21 mouse cellular contexts compared by ENCODE assay signal in genomic region chr15:77078786-77079185, GRCm38 (mm10). TPM values are rescaled to one million over a fixed set of nuclear protein-coding genes. Genes with fewer than 3 reads are reported as not detected.
DNase-seq lines count a peak whose midpoint lies in the region; ATAC-seq and TF ChIP-seq lines count a peak whose summit lies in the region.
"Had no signal": no experiment of that assay in that cellular context is flagged by ENCODE, and none has a peak within 500 bp of the region (broad histone marks: within the 10 kb centered on the region; RNA-seq: fewer than 3 reads in every experiment).

No protein-coding gene starts in this region.

- no peak overlapping the region for H3K4me3 ChIP-seq in hindbrain, embryonic 15.5 days
- H3K4me3 ChIP-seq in hindbrain, embryonic 12.5 days: no peak overlapping the region
- no peak overlapping the region for H3K4me3 ChIP-seq in liver, postnatal 0 days (ENCODE audit: low read depth, low read length)
- no peak overlapping the region for H3K4me3 ChIP-seq in liver, embryonic 11.5 days (ENCODE audit: low read depth, low read length)
- H3K4me3 ChIP-seq: embryonic facial prominence, embryonic 15.5 days; erythroblast, embryonic 14.5 days; forebrain, embryonic 10.5 days; heart, adult 2 months; heart, embryonic 15.5 days had no signal

- no peak for TF ChIP-seq CTCF in liver, postnatal 0 days (IDR thresholded peaks at IDR 0.05; ENCODE audit: low read depth)

- H3K27me3 ChIP-seq in hindbrain, embryonic 15.5 days: no peaks in the 10 kb centered on the region
- no peaks in the 10 kb centered on the region for H3K27me3 ChIP-seq in hindbrain, embryonic 12.5 days
- no peaks in the 10 kb centered on the region for H3K27me3 ChIP-seq in liver, postnatal 0 days (ENCODE audit: insufficient read depth, low read length)
- H3K27me3 ChIP-seq in liver, embryonic 11.5 days (replicated peaks; ENCODE audit: control insufficient read depth, insufficient read depth, low read length): no peaks in the 10 kb centered on the region
- H3K27me3 ChIP-seq: embryonic facial prominence, embryonic 15.5 days; heart, embryonic 15.5 days had no signal

- H3K27ac ChIP-seq in hindbrain, embryonic 15.5 days (replicated peaks): peak overlapping the region; percentile 50; the same call in 1 of the 2 replicates
- H3K27ac ChIP-seq in hindbrain, embryonic 12.5 days: no peak overlapping the region
- peak overlapping the region; percentile 8 for H3K27ac ChIP-seq in liver, postnatal 0 days (ENCODE audit: low read depth)
- no peak overlapping the region for H3K27ac ChIP-seq in liver, embryonic 11.5 days (ENCODE audit: low read depth, low read length)
- H3K27ac ChIP-seq: heart, embryonic 15.5 days had no signal

- no peak for ATAC-seq in hindbrain, embryonic 15.5 days (ENCODE audit: low FRiP score, low read depth)
- no peak for ATAC-seq in hindbrain, embryonic 12.5 days (ENCODE audit: low FRiP score)
- ATAC-seq in liver, postnatal 0 days: no peak
- no peak for ATAC-seq in liver, embryonic 11.5 days (replicated peaks; ENCODE audit: low FRiP score)
- ATAC-seq: forebrain, embryonic 14.5 days; hindbrain, embryonic 16.5 days had no signal

- no peaks in the 10 kb centered on the region for H3K9me3 ChIP-seq in hindbrain, embryonic 15.5 days
- no peaks in the 10 kb centered on the region for H3K9me3 ChIP-seq in hindbrain, embryonic 12.5 days (replicated peaks)
- H3K9me3 ChIP-seq in liver, postnatal 0 days (ENCODE audit: low read length): no peaks in the 10 kb centered on the region
- no peaks in the 10 kb centered on the region for H3K9me3 ChIP-seq in liver, embryonic 11.5 days (ENCODE audit: control insufficient read depth, low read length)
- H3K9me3 ChIP-seq: embryonic facial prominence, embryonic 15.5 days; forebrain, embryonic 10.5 days; heart, embryonic 15.5 days had no signal

- peaks cover 12% of the 10 kb centered on the region for H3K4me1 ChIP-seq in hindbrain, embryonic 15.5 days (replicated peaks)
- no peaks in the 10 kb centered on the region for H3K4me1 ChIP-seq in hindbrain, embryonic 12.5 days
- H3K4me1 ChIP-seq in liver, postnatal 0 days (ENCODE audit: insufficient read depth): peaks cover 3% of the 10 kb centered on the region; the same call in 1 of the 2 replicates
- H3K4me1 ChIP-seq in liver, embryonic 11.5 days (replicated peaks; ENCODE audit: control insufficient read depth, insufficient read depth, low read length): no peaks in the 10 kb centered on the region

- peaks cover 34% of the 10 kb centered on the region for H3K36me3 ChIP-seq in hindbrain, embryonic 15.5 days
- H3K36me3 ChIP-seq in hindbrain, embryonic 12.5 days: peaks cover 46% of the 10 kb centered on the region
- H3K36me3 ChIP-seq in liver, postnatal 0 days (replicated peaks; ENCODE audit: insufficient read depth, low read length): peaks cover 11% of the 10 kb centered on the region
- H3K36me3 ChIP-seq in liver, embryonic 11.5 days (ENCODE audit: control insufficient read depth, insufficient read depth, low read length): peaks cover 13% of the 10 kb centered on the region; the same call in 1 of the 2 replicates

- no peak for TF ChIP-seq EP300 in liver, postnatal 0 days (IDR thresholded peaks at IDR 0.05; ENCODE audit: low read depth)

- 44% methylated on average over 3 of the region's 3 CpGs for WGBS in hindbrain, embryonic 15.5 days
- WGBS in hindbrain, embryonic 12.5 days: 43% methylated on average over 3 of the region's 3 CpGs
- WGBS in liver, postnatal 0 days (ENCODE audit: insufficient replicate concordance): 68% methylated on average over 3 of the region's 3 CpGs
- WGBS in liver, embryonic 11.5 days: 75% methylated on average over 3 of the region's 3 CpGs

- no peak for DNase-seq in liver, postnatal 0 days
- DNase-seq in liver, embryonic 11.5 days (ENCODE audit: low spot score): no peak
- peak; percentile 68 for DNase-seq in ES-CJ7 (ENCODE audit: low read depth, low spot score)
- peak; percentile 47 for DNase-seq in ZHBTc4 (ENCODE audit: low read depth, low spot score)
- DNase-seq in heart, adult 18-20 months: no peak
- DNase-seq in thymus, postnatal 14 days: no peak
- DNase-seq: adrenal gland, postnatal 14 days; cerebellum, adult 11-12 months; cerebellum, adult 9-10 months; heart, adult 2 months; heart, postnatal 14 days had no signal

- H3K9ac ChIP-seq in hindbrain, embryonic 15.5 days: no peak overlapping the region
- no peak overlapping the region for H3K9ac ChIP-seq in hindbrain, embryonic 12.5 days
- no peak overlapping the region for H3K9ac ChIP-seq in liver, postnatal 0 days (replicated peaks)
- H3K9ac ChIP-seq in liver, embryonic 11.5 days (ENCODE audit: low read depth, low read length): no peak overlapping the region
- H3K9ac ChIP-seq: embryonic facial prominence, embryonic 15.5 days; heart, embryonic 15.5 days had no signal

- no peak overlapping the region for H3K4me2 ChIP-seq in hindbrain, embryonic 15.5 days
- H3K4me2 ChIP-seq in hindbrain, embryonic 12.5 days (replicated peaks): no peak overlapping the region
- H3K4me2 ChIP-seq in liver, postnatal 0 days (ENCODE audit: low read depth, low read length): no peak overlapping the region
- no peak overlapping the region for H3K4me2 ChIP-seq in liver, embryonic 11.5 days
- H3K4me2 ChIP-seq: heart, embryonic 11.5 days; heart, embryonic 15.5 days had no signal

RNA-seq across cellular contexts. Expression of gene Mb, which starts 28.3 kb away (rescaled TPM):
- polyA plus RNA-seq in hindbrain, embryonic 15.5 days (2015; fragmentation: Nextera tagmentation; extraction: Ambion mirVana): 0.37 and 0.48 TPM in 2 replicates
- polyA plus RNA-seq in hindbrain, embryonic 12.5 days (2016; fragmentation: Nextera tagmentation; extraction: Ambion mirVana): 0.80 and 2.5 TPM in 2 replicates
- 0.15 and 6.6 TPM in 2 replicates for polyA plus RNA-seq in liver, postnatal 0 days (2015; fragmentation: Nextera tagmentation; extraction: Ambion mirVana)
- 0.29 and 0.56 TPM in 2 replicates for polyA plus RNA-seq in liver, embryonic 11.5 days (2014; fragmentation: Nextera tagmentation; extraction: Ambion mirVana)
- total RNA-seq in heart, adult 18-20 months (2021): over 10,000 TPM; 19,183 to 21,770 TPM
- total RNA-seq: hematopoietic stem cell, adult 5-6 weeks had no signal
- polyA plus RNA-seq: erythroblast, embryonic 14.5 days; forebrain, embryonic 14.5 days had no signal

RNA-seq across cellular contexts. Expression of gene Apol6, which starts 34.3 kb away (rescaled TPM):
- not detected in 2 replicates for polyA plus RNA-seq in hindbrain, embryonic 15.5 days (2015; fragmentation: Nextera tagmentation; extraction: Ambion mirVana)
- not detected in 2 replicates for polyA plus RNA-seq in hindbrain, embryonic 12.5 days (2016; fragmentation: Nextera tagmentation; extraction: Ambion mirVana)
- polyA plus RNA-seq in liver, postnatal 0 days (2015; fragmentation: Nextera tagmentation; extraction: Ambion mirVana): not detected in 2 replicates
- polyA plus RNA-seq in liver, embryonic 11.5 days (2014; fragmentation: Nextera tagmentation; extraction: Ambion mirVana): not detected in 2 replicates
- 1 to 10 TPM; 1.3 to 3.1 TPM for total RNA-seq in heart, adult 18-20 months (2021)
- total RNA-seq: hematopoietic stem cell, adult 5-6 weeks had no signal
- polyA plus RNA-seq: forebrain, embryonic 14.5 days; hindbrain, embryonic 16.5 days had no signal

Comparison
In these comparisons a context has a peak if more than half of its experiments do, and no peak if none do; other contexts are left out.
1. H3K27ac ChIP-seq: peak in hindbrain, embryonic 15.5 days (single experiment) and liver, postnatal 0 days (single experiment); none in hindbrain, embryonic 12.5 days (single experiment) and liver, embryonic 11.5 days (single experiment).
2. DNase-seq: peak in ES-CJ7 (single experiment) and ZHBTc4 (single experiment); none in liver, postnatal 0 days (single experiment), liver, embryonic 11.5 days (single experiment), heart, adult 18-20 months (0 of 2) and thymus, postnatal 14 days (single experiment).